Mouse (Mus musculus) kidney, adult 9 months (tissue): ENCODE results near the gene Capns2.

Experiments used
- DNase-seq: peaks from one replicate; pipeline ENCODE4 v3.0.0; 2022

The Capns2 gene

GRCm38 (mm10) chr8:92908448-92908847 is 7.2 kb downstream of the Capns2 start:
- no peak for DNase-seq

GRCm38 (mm10) chr8:92911477-92911876 is 10.3 kb downstream of the Capns2 start:
- DNase-seq, result no peak

- no peak for DNase-seq
These were observed 12.2 kb downstream of the Capns2 start for GRCm38 (mm10) chr8:92913396-92913795.

GRCm38 (mm10) chr8:92916082-92916481 is 14.9 kb downstream of the Capns2 start:
- no peak for DNase-seq

GRCm38 (mm10) chr8:92921768-92922167 is 20.6 kb downstream of the Capns2 start:
- no peak for DNase-seq

GRCm38 (mm10) chr8:92928986-92929385 is 27.8 kb downstream of the Capns2 start:
- no peak for DNase-seq

- DNase-seq, result no peak
These were observed 36.8 kb downstream of the Capns2 start for GRCm38 (mm10) chr8:92938056-92938455.

- DNase-seq, result no peak
These were observed 47.9 kb downstream of the Capns2 start for GRCm38 (mm10) chr8:92949071-92949470.

- DNase-seq, result no peak
These were observed 49.6 kb downstream of the Capns2 start for GRCm38 (mm10) chr8:92950639-92951371.
